Mouse (Mus musculus) testis, postnatal 10 days (tissue): ENCODE results near the gene Jazf1.
A peak's percentile ranks its signal among the peaks of the same experiment; 100 is the strongest.

Experiments
- DNase-seq: peaks from one replicate; pipeline ENCODE4 v3.0.0; 2021; ENCODE audit warnings: low spot score

Gene Jazf1

DNA sequence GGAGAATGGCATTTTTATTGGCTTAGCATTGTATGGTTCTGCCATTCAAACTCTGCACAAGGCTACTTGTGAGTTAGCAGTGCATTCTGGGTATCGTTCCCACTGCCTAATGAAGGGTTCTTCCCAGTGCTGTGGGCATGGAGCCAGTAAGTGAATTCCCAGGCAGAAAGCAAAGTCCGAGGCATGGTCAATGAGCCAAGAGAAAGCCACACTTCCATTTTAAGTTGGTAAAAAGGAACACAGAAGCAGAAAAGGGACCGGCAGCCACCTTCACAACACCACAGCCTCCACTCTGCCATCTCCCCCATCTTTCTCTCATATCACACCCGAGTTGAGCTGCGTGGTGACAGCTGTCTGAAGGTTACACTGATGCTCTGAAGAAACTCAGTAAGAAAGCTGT lies 217.4 kb downstream of the Jazf1 start:
- no peak for DNase-seq

DNA sequence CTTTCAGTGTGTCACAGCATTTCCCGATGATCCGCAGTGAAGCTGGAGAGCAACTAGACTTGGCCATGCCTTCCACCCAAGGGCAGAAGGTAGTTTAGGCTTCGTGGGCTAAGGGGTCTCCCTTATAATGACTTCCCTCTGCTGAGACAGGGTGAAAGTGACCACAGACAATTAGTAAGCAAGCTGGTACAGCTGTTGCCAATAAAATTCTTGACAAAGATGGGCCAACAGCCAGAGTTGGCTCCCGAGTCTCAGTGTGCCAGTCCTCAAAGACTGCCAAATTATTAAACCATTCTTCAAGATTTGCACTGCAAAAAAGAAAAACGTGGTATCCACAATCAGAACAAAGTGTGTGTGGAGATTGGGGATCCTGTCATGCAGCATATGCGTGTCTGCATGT lies 220.2 kb downstream of the Jazf1 start:
- DNase-seq: no peak

DNA sequence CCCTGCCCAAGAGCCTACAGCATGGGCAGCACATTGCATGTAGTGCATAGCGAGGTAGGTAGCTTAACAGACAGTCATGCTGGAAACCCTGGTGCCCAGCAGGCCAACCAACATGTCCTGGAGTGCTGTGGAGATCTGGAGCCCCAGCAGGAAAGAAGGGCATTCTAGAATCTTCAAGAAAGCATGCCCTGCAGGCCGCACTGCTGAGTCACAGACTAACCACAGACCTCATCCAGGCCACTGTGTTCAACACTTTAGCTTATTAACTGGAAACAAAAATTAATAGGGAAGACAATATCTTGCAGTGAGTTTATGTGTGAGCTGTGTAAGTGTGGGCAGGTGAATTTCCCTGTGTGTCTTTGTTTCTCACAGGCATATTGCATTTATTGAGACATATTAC lies 222.1 kb downstream of the Jazf1 start:
- no peak for DNase-seq

DNA sequence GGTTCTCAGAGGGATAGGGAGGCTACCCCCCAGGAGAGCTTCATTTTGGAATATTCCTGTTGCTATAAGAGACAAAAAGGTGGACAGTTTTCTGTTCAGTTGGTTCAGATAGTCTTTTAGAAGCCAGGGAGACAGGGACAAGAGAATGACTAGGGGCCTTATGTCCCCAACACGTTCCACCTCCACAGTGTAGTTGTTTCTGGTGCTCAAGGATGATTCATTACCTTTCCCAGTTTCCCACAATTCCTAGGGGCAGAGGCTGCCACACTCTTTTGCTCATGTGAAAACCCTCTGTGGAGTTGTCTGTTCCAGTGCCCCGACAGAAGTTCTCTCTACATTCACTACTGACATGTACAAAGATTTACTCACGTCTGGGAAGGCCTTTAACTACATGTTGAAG lies 223.7 kb downstream of the Jazf1 start:
- DNase-seq: no peak

DNA sequence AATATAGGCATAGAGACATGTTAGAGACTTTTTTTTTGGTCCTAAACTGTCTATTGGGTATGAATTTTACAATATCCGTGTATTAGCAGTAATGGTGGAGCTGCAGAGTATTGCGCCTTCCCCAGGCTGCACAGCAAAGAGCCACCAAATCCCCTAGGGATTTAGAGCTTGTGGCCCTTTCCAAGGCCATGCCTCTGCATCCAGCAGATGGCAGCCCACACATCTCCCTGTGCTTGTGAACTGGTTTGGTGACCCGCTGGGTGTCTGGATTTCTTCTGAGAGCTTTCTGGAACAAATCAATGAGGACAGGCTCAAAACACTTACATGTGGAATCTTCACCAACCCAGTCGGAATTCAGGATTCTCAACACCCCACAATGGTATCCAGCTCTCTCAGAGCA lies 225.4 kb downstream of the Jazf1 start:
- DNase-seq: no peak

DNA sequence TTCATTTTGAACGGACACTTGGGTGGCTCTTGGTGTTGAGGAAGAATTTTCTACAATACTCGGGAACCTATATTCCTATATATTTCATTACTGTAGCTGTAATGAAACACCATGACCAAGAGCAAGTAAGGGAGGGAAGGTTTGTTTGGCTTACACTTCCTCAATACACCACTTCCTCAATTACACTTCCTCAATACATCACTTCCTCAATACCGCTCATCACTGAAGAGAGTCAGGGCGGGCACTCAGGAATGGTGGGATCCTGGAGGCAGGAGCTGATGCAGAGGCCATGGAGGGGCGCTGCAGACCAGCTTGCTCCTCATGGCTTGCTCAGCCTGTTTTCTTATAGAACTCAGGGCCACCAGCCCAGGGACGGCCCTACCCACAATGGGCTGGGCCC lies 225.8 kb downstream of the Jazf1 start:
- no peak for DNase-seq

DNA sequence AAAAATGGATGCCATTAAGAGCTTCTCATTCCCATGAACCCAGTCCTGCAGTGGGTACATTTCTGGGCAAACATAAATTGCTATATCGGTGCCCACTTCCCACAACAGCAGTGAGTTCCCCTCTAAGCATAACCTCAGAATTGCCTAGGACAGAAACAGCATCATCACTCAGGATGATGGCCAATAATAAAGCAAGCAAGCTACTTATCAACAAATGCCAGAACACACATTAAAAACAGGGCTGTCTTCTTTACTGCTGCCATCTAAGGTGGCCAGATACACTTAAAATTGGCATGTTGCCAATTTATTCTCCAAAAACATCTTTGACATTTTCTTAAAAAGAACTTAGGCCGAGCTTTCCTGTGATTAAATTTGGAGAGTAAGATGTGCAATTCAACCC lies 226.8 kb downstream of the Jazf1 start:
- no peak for DNase-seq

DNA sequence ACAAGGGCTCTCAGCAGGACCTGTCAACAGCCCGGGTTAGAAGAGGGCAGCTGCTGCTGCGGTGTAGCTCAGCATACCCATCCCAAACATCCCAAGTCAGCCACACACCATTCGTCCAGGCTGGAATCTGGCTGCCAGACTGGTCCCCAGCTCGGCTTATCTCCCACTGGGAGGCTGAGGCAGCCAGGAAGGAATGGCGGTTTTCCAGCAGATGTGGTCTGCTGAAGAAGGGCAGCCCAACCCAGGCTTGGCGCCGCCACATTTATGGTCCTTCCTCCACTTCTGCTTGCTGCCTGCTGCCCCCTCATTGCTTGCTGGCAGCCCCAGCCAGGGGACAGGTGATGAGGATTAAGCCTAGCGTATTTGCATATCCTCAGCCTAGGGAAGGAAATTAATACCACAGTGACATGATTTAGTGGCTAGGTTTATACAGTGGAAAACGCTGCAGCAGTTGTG lies 227.8 kb downstream of the Jazf1 start:
- DNase-seq: no peak

DNA sequence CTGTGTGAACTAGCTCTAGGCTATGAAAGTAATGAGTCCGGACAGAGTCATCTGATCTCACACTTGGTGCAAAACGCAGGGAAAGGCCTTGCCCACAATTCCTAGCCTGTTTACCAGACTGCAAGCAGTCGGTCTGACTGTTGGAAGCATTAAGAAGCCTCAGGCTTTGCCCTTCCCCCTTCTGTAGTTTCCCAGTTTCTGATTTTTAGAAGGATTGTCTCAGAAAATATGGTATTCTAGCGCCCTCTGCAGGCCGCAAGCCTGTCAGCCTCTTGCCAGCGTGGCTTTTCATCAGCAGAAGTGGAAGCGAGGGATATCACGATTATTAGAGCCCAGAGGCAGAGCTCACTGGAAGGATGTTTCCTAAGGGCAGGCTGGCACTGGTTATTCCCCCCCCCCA lies 229.7 kb downstream of the Jazf1 start:
- peak; percentile 88 for DNase-seq

DNA sequence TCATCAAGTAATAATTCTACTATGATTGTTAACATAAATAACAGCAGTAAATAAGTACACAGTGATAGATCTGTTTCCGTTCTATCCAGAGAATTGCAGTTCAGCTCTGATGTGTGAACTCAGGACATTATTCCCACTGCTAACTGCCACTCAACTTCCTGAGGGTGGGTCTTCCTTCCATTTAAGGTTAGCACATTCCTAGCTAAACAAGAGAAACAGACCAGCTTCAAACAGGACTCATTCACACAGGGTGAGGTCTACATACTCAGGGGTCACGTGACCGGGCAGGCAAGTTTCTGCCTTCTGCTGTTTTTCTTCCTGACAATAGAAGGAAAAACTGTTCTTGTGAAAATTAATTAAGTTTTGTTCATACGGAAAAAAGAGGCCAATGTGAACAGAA lies 230.6 kb downstream of the Jazf1 start:
- no peak for DNase-seq

DNA sequence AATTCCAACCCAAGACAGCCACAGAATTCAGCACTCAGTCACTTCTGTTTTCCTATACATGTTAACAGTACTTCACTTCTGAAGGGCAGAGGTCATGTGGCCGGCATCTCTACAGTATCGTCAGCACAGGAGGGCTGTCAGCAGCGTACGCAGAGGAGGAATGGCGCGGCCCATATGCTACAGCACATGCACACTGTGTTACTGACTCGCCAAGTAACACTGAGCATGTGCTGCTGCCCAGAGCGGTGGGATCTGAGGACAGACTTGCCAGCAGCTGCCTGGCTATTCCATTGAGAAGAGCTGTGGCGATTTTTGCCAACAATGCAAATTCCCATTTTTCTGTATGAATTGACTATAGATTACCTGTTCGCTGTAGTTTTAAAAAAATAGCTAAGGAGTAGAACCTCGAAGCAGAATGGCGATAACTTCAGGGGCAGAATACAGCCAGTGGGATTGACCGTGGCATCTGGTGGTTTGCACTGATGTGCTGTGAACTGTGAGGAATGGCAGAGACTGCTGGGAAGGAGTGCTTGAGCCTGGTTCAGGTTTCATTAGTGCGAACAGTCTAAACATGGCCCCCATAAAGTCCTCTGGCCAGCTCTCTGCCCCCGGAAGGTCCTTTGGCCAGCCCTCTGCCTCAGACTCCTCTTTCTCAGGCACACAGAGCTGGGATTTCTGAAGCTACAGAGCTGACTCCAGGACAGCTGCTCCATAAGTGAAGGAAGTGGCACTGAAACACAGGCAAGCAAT lies 232.1 kb downstream of the Jazf1 start:
- DNase-seq: no peak

DNA sequence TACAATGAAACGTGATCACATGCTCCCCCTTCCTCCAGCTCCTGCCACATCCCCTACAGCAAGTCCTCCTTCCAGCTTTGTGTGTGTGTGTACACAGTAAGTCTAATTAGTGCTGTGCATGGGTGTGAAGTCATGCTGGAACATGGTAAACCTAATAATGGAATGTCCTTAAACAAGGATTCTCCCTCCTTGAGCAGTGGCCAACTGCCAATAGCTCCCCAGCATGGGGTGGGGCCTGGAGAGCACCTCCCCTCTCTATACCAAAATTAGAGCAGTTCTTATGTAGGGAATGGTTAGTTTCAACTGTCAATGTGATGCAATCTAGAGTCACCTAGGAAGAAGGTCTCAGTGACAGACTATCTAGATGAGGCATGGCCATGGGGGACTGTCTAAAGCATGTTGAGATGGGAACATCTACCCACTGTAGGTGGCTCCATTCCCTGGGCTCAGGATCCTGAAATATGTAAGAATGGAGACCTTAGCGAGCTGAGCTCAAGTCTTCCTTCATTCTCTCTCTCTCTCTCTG lies 240.6 kb downstream of the Jazf1 start:
- no peak for DNase-seq

DNA sequence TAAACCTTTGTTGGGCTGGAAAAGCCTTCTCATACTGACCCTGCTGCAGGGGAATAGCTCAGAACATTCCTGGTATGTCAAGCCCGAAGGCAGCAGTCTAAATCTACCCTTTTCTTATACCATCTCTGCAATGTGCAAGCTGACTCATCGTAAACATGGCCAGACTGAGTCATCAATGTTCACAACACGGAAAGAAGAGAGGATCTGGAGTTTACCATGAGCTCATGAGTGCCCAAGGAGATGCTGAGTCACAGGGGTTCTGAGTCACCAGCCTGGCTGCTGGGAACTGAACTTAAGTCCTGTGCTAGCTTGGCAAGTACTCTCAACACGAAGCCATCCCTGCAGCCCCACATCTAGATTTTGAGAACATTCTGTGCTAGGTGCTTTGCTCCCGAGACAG lies 242.9 kb downstream of the Jazf1 start:
- DNase-seq: no peak

DNA sequence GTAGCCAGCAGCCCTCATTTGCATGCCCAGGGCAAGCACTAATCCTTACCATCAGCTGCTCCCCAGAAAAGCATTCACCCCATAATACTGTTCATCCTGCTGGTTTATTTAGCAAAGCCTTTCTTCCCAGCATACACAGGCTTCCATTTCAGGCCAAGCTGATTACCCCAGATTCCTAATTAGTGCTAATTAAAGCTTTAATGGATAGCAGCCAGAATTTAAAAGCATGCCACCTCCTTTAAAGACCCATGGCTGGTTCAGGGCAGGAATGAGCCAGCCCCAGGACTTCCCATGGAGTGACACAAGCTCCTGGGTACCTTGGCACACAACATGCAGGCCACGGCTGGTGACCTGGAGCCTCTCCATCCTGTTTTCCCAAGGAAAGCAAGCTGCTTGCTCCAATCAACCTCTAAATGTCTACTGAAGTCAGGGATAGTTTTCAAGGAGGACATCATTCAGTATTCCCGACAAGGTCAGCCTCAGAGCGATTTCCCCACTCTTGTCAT lies 243.4 kb downstream of the Jazf1 start:
- DNase-seq: no peak

DNA sequence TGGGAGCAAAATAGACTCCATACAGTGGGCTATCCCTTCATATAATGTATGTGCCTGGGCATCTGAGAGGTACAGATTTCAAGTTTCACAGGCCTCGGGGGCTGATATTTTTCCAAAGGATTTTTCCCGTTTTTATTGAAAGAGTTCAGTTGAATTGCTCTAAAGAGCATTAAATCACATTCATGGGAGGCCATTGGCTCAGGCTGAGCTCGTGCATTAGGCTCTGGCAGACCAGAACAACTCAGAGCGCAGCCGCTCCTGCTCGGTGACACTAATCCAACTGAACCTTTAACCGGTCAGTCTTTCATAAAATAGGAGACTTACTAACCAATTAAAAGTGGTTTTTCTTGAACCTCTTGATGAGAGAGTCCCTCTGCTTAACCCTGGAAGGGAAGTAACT lies 245.4 kb downstream of the Jazf1 start:
- no peak for DNase-seq

DNA sequence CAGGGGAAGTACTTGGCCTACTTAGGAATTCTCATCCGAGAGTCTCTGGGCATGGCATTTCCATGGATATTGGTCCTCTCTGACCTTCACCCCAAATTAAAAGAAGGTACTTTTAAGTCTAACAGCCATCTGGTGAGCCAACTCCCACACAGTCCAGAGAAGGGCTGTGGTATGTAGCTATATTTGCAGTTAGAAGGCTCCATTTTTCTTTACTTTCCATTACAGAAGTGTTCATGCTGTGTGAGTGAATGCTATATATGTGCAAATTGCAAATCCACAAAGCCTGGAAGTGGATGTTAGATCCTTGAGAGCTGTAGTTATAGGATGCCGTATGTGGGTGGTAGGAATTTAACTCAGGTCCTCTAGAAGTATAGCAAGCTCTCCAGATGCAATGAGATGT lies 245.8 kb downstream of the Jazf1 start:
- no peak for DNase-seq

DNA sequence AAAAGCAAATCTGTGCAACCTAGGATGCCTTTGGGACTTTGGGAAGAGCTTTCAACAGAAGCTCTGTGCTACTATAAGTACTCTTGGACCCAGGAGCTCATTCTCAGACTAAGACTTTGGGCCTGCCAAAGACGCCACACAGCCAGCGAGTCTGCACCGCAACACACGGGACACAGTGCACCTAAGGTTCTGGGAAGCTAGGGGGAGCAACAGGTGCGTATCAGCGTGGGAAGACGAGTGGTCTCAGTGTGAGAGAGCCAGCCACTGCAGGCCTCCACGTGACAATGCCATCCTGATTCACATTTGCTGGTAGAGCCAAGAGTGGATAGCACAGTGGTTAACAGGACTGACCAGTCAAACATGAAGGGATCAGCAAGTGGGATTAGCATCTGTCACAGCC lies 249.1 kb downstream of the Jazf1 start:
- no peak for DNase-seq

DNA sequence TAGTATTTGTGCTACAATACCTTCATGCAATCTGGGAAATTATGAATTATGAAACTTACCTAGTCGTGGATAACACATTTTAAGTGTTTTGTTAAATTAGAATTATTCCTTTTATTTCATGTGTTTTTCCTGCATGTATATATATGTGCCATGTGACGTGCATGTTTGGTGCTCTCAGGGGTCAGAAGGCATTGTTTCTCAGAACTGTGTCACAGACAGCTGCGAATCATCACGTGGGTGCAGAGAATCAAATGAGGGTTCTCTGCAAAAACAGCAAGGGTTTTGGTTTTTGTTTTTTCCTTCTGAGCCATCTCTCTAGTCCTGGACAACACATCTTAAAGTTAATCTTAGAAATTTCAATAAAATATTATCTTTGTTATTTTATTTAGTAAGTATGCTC lies 250.4 kb downstream of the Jazf1 start:
- no peak for DNase-seq

DNA sequence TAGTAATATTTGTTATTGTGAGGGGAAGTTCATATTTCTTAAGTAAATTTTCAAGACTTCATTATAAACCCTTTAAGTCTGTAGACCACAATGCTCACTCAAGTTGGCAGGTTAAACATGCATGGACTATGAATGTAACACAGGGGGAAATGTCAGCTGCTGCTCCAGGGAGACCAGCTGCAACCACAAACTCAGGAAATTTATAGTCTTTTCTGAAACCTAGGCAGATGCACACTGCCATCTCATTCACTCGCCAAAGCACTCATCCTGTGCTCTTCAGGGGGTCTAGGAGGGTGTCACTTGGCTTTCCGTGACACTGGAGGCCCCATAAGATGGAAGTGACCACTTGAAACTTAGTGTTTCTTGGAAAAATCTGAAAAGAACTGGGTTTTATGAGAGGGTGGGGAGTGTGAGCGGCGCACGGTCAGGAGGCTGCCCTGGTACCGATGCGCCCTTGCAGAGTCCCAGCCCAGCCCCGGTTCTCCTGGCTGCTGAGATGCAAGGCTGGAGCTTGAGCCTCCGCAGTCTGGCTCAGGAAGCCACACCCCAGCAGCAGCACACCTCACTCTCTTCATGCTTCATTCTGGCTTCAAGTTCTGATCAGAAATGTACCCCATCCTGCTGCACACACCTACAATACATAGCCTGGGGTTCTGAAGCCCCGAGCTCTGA lies 251.1 kb downstream of the Jazf1 start:
- no peak for DNase-seq

DNA sequence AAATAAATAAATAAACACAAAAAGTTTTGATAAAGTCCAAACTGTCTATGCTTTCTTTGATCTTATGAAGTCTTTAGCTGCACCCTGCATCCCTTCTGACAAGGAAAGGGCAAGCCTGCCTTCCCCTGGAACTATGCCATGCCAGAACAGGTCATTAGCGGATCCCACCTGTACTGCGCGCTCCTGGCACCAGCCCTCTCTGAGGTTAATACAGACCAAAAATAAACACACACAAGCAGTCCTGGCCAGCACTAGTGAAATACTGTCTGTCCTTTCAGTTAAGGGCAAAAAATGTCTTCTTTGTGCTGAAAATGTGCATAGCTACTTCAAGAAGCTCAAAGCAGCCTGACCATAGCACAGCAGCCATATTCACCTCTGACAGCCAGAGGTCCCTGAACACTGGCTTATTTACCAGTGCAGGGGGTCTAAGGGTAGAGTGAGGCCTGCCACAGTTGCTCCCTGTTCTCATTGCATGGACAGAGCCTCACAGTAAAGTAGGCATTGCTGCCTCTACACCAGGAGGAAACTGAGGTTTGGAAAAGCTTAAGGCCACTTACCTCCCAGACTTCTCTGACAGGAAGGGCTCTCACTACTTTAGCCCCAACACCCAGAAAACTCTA lies 263.1 kb downstream of the Jazf1 start:
- DNase-seq: no peak

DNA sequence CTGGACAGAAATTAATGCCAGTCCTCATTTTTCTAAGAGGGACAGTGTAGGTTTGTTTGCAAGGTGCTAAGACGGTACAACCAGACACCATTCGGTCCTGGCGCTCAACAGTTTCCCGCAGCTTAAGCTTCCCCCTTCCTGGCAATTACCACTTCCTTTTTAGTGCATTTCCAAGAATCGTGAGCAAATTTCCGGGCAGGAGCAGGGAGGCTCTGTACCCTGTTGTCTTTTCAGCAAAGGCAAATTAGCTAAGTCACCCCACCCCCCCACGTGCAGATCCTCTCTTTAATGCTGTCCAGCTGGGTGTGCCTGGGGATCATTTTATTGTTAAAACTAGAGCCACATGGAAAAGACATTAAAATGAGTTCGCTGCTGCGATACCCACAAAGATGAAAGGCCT lies 266.2 kb downstream of the Jazf1 start:
- no peak for DNase-seq

DNA sequence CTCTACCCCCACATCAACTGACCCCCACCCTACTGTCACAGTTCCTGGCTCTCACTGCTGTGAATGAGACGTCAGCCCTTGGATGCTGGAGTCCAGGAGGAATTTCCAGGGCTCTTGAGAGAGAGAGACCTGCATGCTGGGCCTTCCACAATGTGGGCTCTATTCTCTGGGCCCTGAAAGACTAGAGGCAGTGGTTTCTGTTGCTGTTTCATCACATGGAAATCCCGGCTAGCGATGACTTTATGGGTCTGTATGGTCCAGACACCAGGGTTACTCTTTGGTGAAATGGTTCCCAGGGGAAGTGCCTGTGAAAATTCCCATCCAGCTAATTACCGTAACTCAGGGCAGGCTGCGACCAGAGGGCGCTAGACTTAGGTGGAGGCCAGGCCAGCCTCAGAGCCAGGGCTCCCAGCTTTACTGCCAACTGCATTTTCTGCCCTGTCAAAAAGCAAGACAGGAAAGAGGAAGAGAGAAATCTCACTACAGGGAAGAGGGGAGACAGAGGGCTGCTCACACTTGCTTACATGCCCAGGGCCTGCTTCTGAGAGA lies 271.1 kb downstream of the Jazf1 start:
- DNase-seq: no peak

DNA sequence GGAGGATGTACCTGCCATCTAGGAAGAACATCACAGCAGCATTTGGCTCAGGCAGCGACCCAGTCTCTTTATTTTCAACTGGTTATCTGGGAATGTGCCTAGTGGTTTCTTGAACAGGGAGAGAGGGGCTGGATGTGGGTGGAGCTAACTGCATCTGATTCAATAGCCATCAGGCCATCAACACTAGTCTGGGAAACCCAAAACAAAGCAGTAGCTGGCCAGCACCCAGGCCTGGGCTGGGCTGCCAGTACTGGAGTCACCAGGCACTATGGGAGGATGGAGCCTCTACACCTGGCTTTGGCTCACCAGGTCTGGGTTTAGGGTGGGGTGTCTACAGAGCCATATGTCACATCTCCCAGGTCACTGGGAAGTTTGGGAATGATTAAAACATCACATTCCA lies 271.7 kb downstream of the Jazf1 start:
- DNase-seq: no peak
